Mouse (Mus musculus) CH12.LX (cell line): ENCODE results near the gene Sec63. TPM values are rescaled to one million over a fixed set of nuclear protein-coding genes. Genes with fewer than 3 reads are reported as not detected.

Experiments used
- DNase-seq: peaks from one replicate; pipeline ENCODE4 v3.0.0-alpha.2; 2013; ENCODE audit errors: extremely low read depth
- H3K27ac ChIP-seq: 2 replicates; pipeline ENCODE4 v1.5.1; 2012; ENCODE audit warnings: low read depth, mild to moderate bottlenecking, control low read depth, moderate library complexity; ENCODE audit not compliant: insufficient read depth
- H3K27me3 ChIP-seq: replicated peaks from 2 replicates; pipeline ENCODE3; 2012; ENCODE audit warnings: inconsistent platforms
- H3K36me3 ChIP-seq, 2 experiments: replicated peaks in 1 of 2; 2 replicates each; pipeline versions ENCODE3 to v1.6.1; 2012; ENCODE audit warnings: inconsistent platforms in 1 of 2, low read length in 1 of 2, mild to moderate bottlenecking in 1 of 2, mixed read lengths in 1 of 2, moderate library complexity in 1 of 2; ENCODE audit not compliant: control insufficient read depth in 1 of 2, insufficient read depth in 1 of 2
- H3K4me1 ChIP-seq, 2 experiments: 2 replicates each; pipeline ENCODE4 v1.6.1; 2012; ENCODE audit warnings: inconsistent platforms in 1 of 2, moderate library complexity in 1 of 2; ENCODE audit not compliant: insufficient read depth in 2 of 2, control insufficient read depth in 1 of 2
- H3K4me2 ChIP-seq: 2 replicates; pipeline ENCODE4 v1.6.1; 2012; ENCODE audit warnings: low read depth, mild to moderate bottlenecking, control low read depth; ENCODE audit not compliant: poor library complexity, insufficient read depth, severe bottlenecking
- H3K4me3 ChIP-seq, 3 experiments: fragments of 150-350 bp in 1 of 3; sonication (generic) in 1 of 3; replicated peaks in 1 of 3; 2 replicates each; pipeline versions ENCODE3 to v1.5.1; 2011 to 2012; ENCODE audit warnings: low read depth in 2 of 3, low read length in 2 of 3, mild to moderate bottlenecking in 2 of 3, moderate library complexity in 2 of 3, control low read depth in 1 of 3, improper control_type of control experiment in 1 of 3, inconsistent platforms in 1 of 3, mixed read lengths in 1 of 3; ENCODE audit not compliant: poor library complexity in 1 of 3
- H3K79me2 ChIP-seq: replicated peaks from 2 replicates; pipeline ENCODE4 v1.6.1; 2012; ENCODE audit warnings: mild to moderate bottlenecking, moderate library complexity; ENCODE audit not compliant: control insufficient read depth, poor library complexity, insufficient read depth, severe bottlenecking; ENCODE audit errors: extremely low read depth
- H3K9ac ChIP-seq: 2 replicates; pipeline ENCODE4 v1.6.1; 2012; ENCODE audit warnings: low read depth, mild to moderate bottlenecking, control low read depth, moderate library complexity; ENCODE audit not compliant: insufficient read depth
- H3K9me3 ChIP-seq: replicated peaks from 2 replicates; pipeline ENCODE3; 2012; ENCODE audit warnings: low read length, inconsistent platforms, mixed read lengths
- E2F4 ChIP-seq: IDR thresholded peaks from 2 replicates; pipeline ENCODE4 v1.6.1; 2011; ENCODE audit warnings: low read depth, low read length, improper control_type of control experiment; ENCODE audit not compliant: insufficient replicate concordance
- EP300 ChIP-seq: IDR thresholded peaks from 2 replicates; pipeline ENCODE4 v1.6.1; 2011; ENCODE audit warnings: low read length, improper control_type of control experiment
- KAT2A ChIP-seq: IDR thresholded peaks from 2 replicates; pipeline ENCODE4 v1.6.1; 2012; ENCODE audit warnings: low read length, improper control_type of control experiment, inconsistent platforms; ENCODE audit not compliant: insufficient replicate concordance
- MYC ChIP-seq: IDR thresholded peaks from 2 replicates; pipeline ENCODE4 v1.6.1; 2011; ENCODE audit warnings: low read depth, mild to moderate bottlenecking, improper control_type of control experiment, low read length
- NRF1 ChIP-seq: IDR thresholded peaks from 2 replicates; pipeline ENCODE4 v1.6.1; 2014; ENCODE audit warnings: low read depth, mild to moderate bottlenecking, inconsistent platforms, low read length, improper control_type of control experiment, moderate library complexity
- POLR2AphosphoS2 ChIP-seq: IDR thresholded peaks from 2 replicates; pipeline ENCODE4 v1.6.1; 2011; ENCODE audit warnings: low read depth, low read length, improper control_type of control experiment
- RCOR1 ChIP-seq: conservative IDR thresholded peaks from 2 replicates; pipeline ENCODE4 v1.6.1; 2012; ENCODE audit warnings: low read depth, mild to moderate bottlenecking, inconsistent platforms, low read length, improper control_type of control experiment
- SIN3A ChIP-seq: IDR thresholded peaks from 2 replicates; pipeline ENCODE4 v1.6.1; 2012; ENCODE audit warnings: low read length, improper control_type of control experiment, inconsistent platforms
- TBP ChIP-seq: conservative IDR thresholded peaks from 2 replicates; pipeline ENCODE4 v1.6.1; 2011; ENCODE audit warnings: low read depth, low read length, improper control_type of control experiment
- TCF12 ChIP-seq: IDR thresholded peaks from 2 replicates; pipeline ENCODE4 v1.6.1; 2014; ENCODE audit warnings: low read depth, mild to moderate bottlenecking, inconsistent platforms, low read length, improper control_type of control experiment
- USF1 ChIP-seq: IDR thresholded peaks from 2 replicates; pipeline ENCODE4 v1.6.1; 2014; ENCODE audit warnings: low read depth, mild to moderate bottlenecking, inconsistent platforms, low read length, improper control_type of control experiment
- ZMIZ1 ChIP-seq: IDR thresholded peaks from 2 replicates; pipeline ENCODE4 v1.6.1; 2012; ENCODE audit warnings: low read depth, mild to moderate bottlenecking, inconsistent platforms, low read length, improper control_type of control experiment
- ZNF384 ChIP-seq: IDR thresholded peaks from 2 replicates; pipeline ENCODE4 v1.6.1; 2012; ENCODE audit warnings: low read depth, low read length, improper control_type of control experiment, inconsistent platforms
- dilution Hi-C: fragments of 300-500 bp; cut with MboI; formaldehyde crosslinking; loops from 2 replicates; pipeline ENCODE4 v1.14.3; 2020; ENCODE audit warnings: low sequenced_read_pairs; ENCODE audit not compliant: extremely low pct_unique_long_range_greater_than_20kb, extremely low pct_ligation_motif_present
- in situ Hi-C: fragments of 300-500 bp; cut with MboI; formaldehyde crosslinking; loops from 3 replicates; pipeline ENCODE4 v1.14.3; 2019; ENCODE audit warnings: low sequenced_read_pairs, low pct_ligation_motif_present, low pct_unique_long_range_greater_than_20kb, mixed read lengths
- polyA plus RNA-seq: library from polyadenylated mRNA; unstranded; fragments of >175 nt; gene quantifications from 2 replicates; pipeline ENCODE4 v1.2.1, GENCODE M21; 2012; ENCODE audit warnings: low read depth; ENCODE audit not compliant: insufficient read length
- total RNA-seq, 2 experiments: library from RNA; depleted of rRNA; stranded (reverse); fragments of 300-350 nt in 1 of 2; fragments of >200 nt in 1 of 2; gene quantifications; 2 replicates each; pipeline ENCODE4 v1.2.3; 2012 to 2014

The Sec63 gene
- total and polyA plus RNA-seq, 3 experiments: 20.5 to 74.9 (median 26.2) TPM

DNA sequence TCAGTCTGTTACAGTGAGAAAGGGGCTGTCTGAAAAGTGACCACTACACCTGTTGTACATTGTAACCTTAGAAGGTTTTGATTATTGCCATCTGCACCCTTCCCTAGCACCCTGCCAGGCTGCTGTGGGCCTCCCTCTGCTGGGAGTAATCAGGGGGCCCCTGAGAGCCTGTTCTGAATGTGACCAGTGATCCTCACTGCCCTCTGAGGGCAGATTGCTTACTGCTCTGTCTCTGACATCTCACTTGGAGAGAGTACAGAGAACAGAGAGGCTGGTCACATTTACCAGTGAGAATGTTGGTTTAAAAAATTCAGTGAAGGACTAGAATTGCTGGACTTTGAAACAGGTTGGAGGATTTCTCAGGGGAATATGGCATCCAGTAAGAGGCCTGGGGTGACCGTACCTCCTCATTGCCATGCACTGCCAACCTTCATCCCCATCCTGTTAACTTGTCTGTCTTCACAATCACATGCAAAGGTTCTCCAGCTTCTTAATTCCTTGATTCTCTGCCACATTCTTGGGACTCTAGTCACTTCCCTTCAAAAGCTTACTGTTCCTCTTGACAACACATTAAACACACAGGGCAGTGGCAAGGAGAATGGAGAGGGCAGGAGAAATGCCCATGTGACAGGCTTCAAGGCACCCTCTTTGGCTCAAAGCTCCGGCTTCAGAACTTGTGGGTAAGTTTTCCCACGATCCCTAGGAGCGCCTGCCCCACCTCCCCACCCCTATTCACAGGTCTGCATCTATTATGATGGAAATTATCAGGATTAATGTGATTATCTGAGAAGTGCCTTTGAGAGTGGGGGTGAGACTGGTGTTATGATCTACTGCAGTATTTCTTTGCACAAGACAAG, 72.8 kb downstream of the Sec63 start:
- Histone ChIP-seq H3K9me3 (no peaks in the 10 kb centered on the region), H3K79me2 (no peaks in the 10 kb centered on the region), H3K9ac (no peak overlapping the region), H3K27ac (no peak overlapping the region), H3K4me1 (peaks cover 4 to 36% of the 10 kb centered on the region in 2 experiments; a peak in 2 of 4 replicates), H3K27me3 (no peaks in the 10 kb centered on the region), H3K4me3 (no peak overlapping the region), H3K4me2 (no peak overlapping the region), H3K36me3 (peaks cover 33 to 75% of the 10 kb centered on the region in 2 experiments)
- no peak for DNase-seq
- dilution Hi-C loops: no loop called here
- in situ Hi-C loops: no loop called here
- TF ChIP-seq SIN3A (no peak), ZNF384 (no peak), E2F4 (no peak), ZMIZ1 (no peak), NRF1 (no peak), KAT2A (no peak), TBP (no peak), TCF12 (no peak), EP300 (no peak), POLR2AphosphoS2 (no peak), RCOR1 (no peak)
- TF ChIP-seq, all 38 proteins: peak for 0

DNA sequence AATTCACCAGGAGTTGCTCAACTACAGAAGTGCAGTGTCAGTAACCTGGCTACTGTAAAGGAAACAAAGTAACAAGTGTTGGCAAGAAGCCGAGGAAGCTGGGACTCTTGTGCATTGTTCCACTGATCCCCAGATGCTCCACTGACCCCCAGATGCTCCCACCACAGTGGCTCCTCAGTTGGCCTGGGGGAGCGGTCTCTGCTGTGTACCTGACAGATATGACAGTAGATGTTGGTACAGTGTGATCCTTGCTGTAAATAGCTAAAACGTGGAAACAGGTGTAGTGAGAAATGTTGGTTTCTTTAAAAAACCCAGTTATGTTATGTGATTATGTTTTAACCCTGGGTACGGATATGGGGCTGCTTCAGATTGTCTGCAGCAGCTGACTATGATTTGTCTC, 76.8 kb downstream of the Sec63 start:
- no peak for TF ChIP-seq TBP
- no peak for TF ChIP-seq MYC
- TF ChIP-seq ZNF384: no peak
- no peak for TF ChIP-seq USF1
- in situ Hi-C loops (no loop called here), dilution Hi-C loops (no loop called here)
- peaks cover 14 to 55% of the 10 kb centered on the region in 2 experiments for H3K36me3 ChIP-seq
- no peak overlapping the region for H3K9ac ChIP-seq
- no peak overlapping the region for H3K4me2 ChIP-seq
- no peaks in the 10 kb centered on the region for H3K9me3 ChIP-seq
- H3K4me1 ChIP-seq: peaks cover 0 to 16% of the 10 kb centered on the region in 2 experiments; a peak in 2 of 4 replicates
- H3K79me2 ChIP-seq: no peaks in the 10 kb centered on the region
- H3K27me3 ChIP-seq: no peaks in the 10 kb centered on the region
- no peak overlapping the region for H3K4me3 ChIP-seq
- H3K27ac ChIP-seq: no peak overlapping the region
- DNase-seq: no peak
